Mouse (Mus musculus): ENCODE data around the gene Ttf2. TPM values are rescaled to one million over a fixed set of nuclear protein-coding genes. Genes with fewer than 3 reads are reported as not detected.

Gene Ttf2
- polyA plus RNA-seq (2015; fragmentation: Nextera tagmentation; extraction: Ambion mirVana) = 15.9 and 17.3 TPM in 2 replicates

GRCm38 (mm10) chr3:100969176-100969917 lies at the start of gene Ttf2:
Gene Ttf2 (minus strand): TSS chr3:100969663.
- DNase-seq (ENCODE audit: low spot score) = peak; percentile 90

GRCm38 (mm10) chr3:101018494-101018893 lies 49.0 kb upstream of the Ttf2 start:
- DNase-seq (ENCODE audit: low spot score) = no peak

- no peak for DNase-seq (ENCODE audit: low spot score)
Measured at GRCm38 (mm10) chr3:101016050-101016449, 46.6 kb upstream of the Ttf2 start.

GRCm38 (mm10) chr3:101015254-101015653 lies 45.8 kb upstream of the Ttf2 start:
- no peak for DNase-seq (ENCODE audit: low spot score)

GRCm38 (mm10) chr3:101013536-101013935 lies 44.1 kb upstream of the Ttf2 start:
- DNase-seq (ENCODE audit: low spot score) = no peak

GRCm38 (mm10) chr3:101013005-101013404 lies 43.5 kb upstream of the Ttf2 start:
- DNase-seq (ENCODE audit: low spot score) = no peak

- DNase-seq (ENCODE audit: low spot score) = peak; percentile 65
Measured at GRCm38 (mm10) chr3:101012597-101012996, 43.1 kb upstream of the Ttf2 start.

GRCm38 (mm10) chr3:101012131-101012571 lies 42.7 kb upstream of the Ttf2 start:
- DNase-seq (ENCODE audit: low spot score) = peak; percentile 74

GRCm38 (mm10) chr3:101011203-101011600 lies 41.7 kb upstream of the Ttf2 start:
- no peak for DNase-seq (ENCODE audit: low spot score)

GRCm38 (mm10) chr3:101010589-101011202 lies 41.2 kb upstream of the Ttf2 start:
- no peak for DNase-seq (ENCODE audit: low spot score)

GRCm38 (mm10) chr3:101007112-101007782 lies 37.8 kb upstream of the Ttf2 start:
- no peak for DNase-seq (ENCODE audit: low spot score)

- DNase-seq (ENCODE audit: low spot score) = no peak
Measured at GRCm38 (mm10) chr3:101005392-101005791, 35.9 kb upstream of the Ttf2 start.

GRCm38 (mm10) chr3:101003575-101004356 lies 34.3 kb upstream of the Ttf2 start:
- DNase-seq (ENCODE audit: low spot score) = peak; percentile 45

GRCm38 (mm10) chr3:100999732-101000131 lies 30.3 kb upstream of the Ttf2 start:
- no peak for DNase-seq (ENCODE audit: low spot score)

- DNase-seq (ENCODE audit: low spot score) = peak; percentile 89
Measured at GRCm38 (mm10) chr3:100998904-100999340, 29.5 kb upstream of the Ttf2 start.

- peak; percentile 40 for DNase-seq (ENCODE audit: low spot score)
Measured at GRCm38 (mm10) chr3:100997785-100998570, 28.5 kb upstream of the Ttf2 start.

- no peak for DNase-seq (ENCODE audit: low spot score)
Measured at GRCm38 (mm10) chr3:100994252-100994651, 24.8 kb upstream of the Ttf2 start.

GRCm38 (mm10) chr3:100993718-100994117 lies 24.3 kb upstream of the Ttf2 start:
- DNase-seq (ENCODE audit: low spot score) = peak; percentile 55

- DNase-seq (ENCODE audit: low spot score) = no peak
Measured at GRCm38 (mm10) chr3:100993158-100993557, 23.7 kb upstream of the Ttf2 start.

GRCm38 (mm10) chr3:100990231-100990630 lies 20.8 kb upstream of the Ttf2 start:
- DNase-seq (ENCODE audit: low spot score) = no peak

Data from thymus, postnatal 0 days (tissue).